Mouse (Mus musculus) E14TG2a.4 (cell line): ENCODE measurements at regions not wholly inside any gene's neighbourhood (a gene's known extent, or its start where the extent isn't known, plus 50 kb on each side); places are given as distances from the start of the nearest gene placed in this dataset.

Source experiments
- CTCF ChIP-seq: conservative IDR thresholded peaks from 2 replicates; pipeline ENCODE4 v1.5.1; 2014; ENCODE audit warnings: low read length
- NANOG ChIP-seq: IDR thresholded peaks from 2 replicates; pipeline ENCODE4 v1.6.1; 2014; ENCODE audit warnings: borderline replicate concordance, low read length, mixed read lengths

GRCm38 (mm10) chr11:65637206-65637605, 150.9 kb downstream of the Map2k4 start:
- TF ChIP-seq NANOG = no peak
- TF ChIP-seq CTCF = no peak
